Mouse (Mus musculus): ENCODE measurements around the gene Fam184b.
A peak's percentile ranks its signal among the peaks of the same experiment; 100 is the strongest.
"Not testable (repeated sequence)": the region's sequence is repeated elsewhere in the genome, so short reads cannot be mapped to it uniquely, and the experiment has no call there.

The Fam184b gene

GRCm38 (mm10) chr5:45638806-45639714 lies at the start of gene Fam184b:
TSS of gene Fam184b (minus strand) at chr5:45639614.
- peak; percentile 69 for DNase-seq

- DNase-seq, result no peak
These were observed 49.7 kb upstream of the Fam184b start for GRCm38 (mm10) chr5:45689152-45689551.

- DNase-seq, result no peak
These were observed 46.8 kb upstream of the Fam184b start for GRCm38 (mm10) chr5:45686223-45686622.

- no peak for DNase-seq
These were observed 45.8 kb upstream of the Fam184b start for GRCm38 (mm10) chr5:45685243-45685642.

GRCm38 (mm10) chr5:45683388-45683787 lies 44.0 kb upstream of the Fam184b start:
- no peak for DNase-seq

GRCm38 (mm10) chr5:45679955-45680354 lies 40.5 kb upstream of the Fam184b start:
- no peak for DNase-seq

- DNase-seq, result no peak
These were observed 38.2 kb upstream of the Fam184b start for GRCm38 (mm10) chr5:45677639-45678038.

- DNase-seq, result no peak
These were observed 35.6 kb upstream of the Fam184b start for GRCm38 (mm10) chr5:45675032-45675431.

- DNase-seq, result no peak
These were observed 31.6 kb upstream of the Fam184b start for GRCm38 (mm10) chr5:45670894-45671494.

GRCm38 (mm10) chr5:45670280-45670670 lies 30.9 kb upstream of the Fam184b start:
- no peak for DNase-seq

GRCm38 (mm10) chr5:45669598-45670279 lies 30.3 kb upstream of the Fam184b start, which contains the start of gene Ncapg:
TSS of gene Ncapg (plus strand) at chr5:45669919.
- peak; percentile 98 for DNase-seq

GRCm38 (mm10) chr5:45669234-45669597 lies 29.8 kb upstream of the Fam184b start:
- DNase-seq, result no peak

- DNase-seq, result peak; percentile 2
These were observed 29.4 kb upstream of the Fam184b start for GRCm38 (mm10) chr5:45668831-45669230.

- no peak for DNase-seq
These were observed 28.9 kb upstream of the Fam184b start for GRCm38 (mm10) chr5:45668324-45668723.

GRCm38 (mm10) chr5:45658406-45658805 lies 19.0 kb upstream of the Fam184b start:
- DNase-seq, result not testable (repeated sequence)

GRCm38 (mm10) chr5:45651026-45651703 lies 11.8 kb upstream of the Fam184b start:
- DNase-seq, result no peak

- no peak for DNase-seq
These were observed 290 bp upstream of the Fam184b start for GRCm38 (mm10) chr5:45639715-45640092.

- no peak for DNase-seq
These were observed 1.0 kb downstream of the Fam184b start for GRCm38 (mm10) chr5:45638378-45638777.

- DNase-seq, result no peak
These were observed 9.9 kb downstream of the Fam184b start for GRCm38 (mm10) chr5:45629470-45629869.

GRCm38 (mm10) chr5:45627771-45628170 lies 11.6 kb downstream of the Fam184b start:
- peak; percentile 46 for DNase-seq

GRCm38 (mm10) chr5:45621511-45621910 lies 17.9 kb downstream of the Fam184b start:
- DNase-seq, result no peak

- no peak for DNase-seq
These were observed 40.4 kb downstream of the Fam184b start for GRCm38 (mm10) chr5:45599056-45599455.
